Mouse (Mus musculus) heart, postnatal 0 days (tissue): ENCODE measurements at regions not wholly inside any gene's neighbourhood (a gene's known extent, or its start where the extent isn't known, plus 50 kb on each side); places are given as distances from the start of the nearest gene placed in this dataset.
A peak's percentile ranks its signal among the peaks of the same experiment; 100 is the strongest.

Experiments used
- ATAC-seq: fragments of 200-750 bp; cut with Nextera tagmentation; 2 replicates; pipeline ENCODE4 v1.8.0; 2017; ENCODE audit warnings: low read depth, moderate number of reproducible peaks, moderate library complexity; ENCODE audit not compliant: insufficient read depth
- DNase-seq: peaks from one replicate; pipeline ENCODE4 v3.0.0-alpha.2; 2016; ENCODE audit warnings: low spot score
- H3K27ac ChIP-seq: fragments of 300-500 bp; sonication (generic); 2 replicates; pipeline ENCODE4 v1.5.1; 2014; ENCODE audit warnings: low read depth, mild to moderate bottlenecking
- H3K27me3 ChIP-seq: fragments of 300-500 bp; sonication (generic); 2 replicates; pipeline ENCODE4 v1.6.1; 2014; ENCODE audit warnings: low read length, mixed read lengths; ENCODE audit not compliant: control insufficient read depth, insufficient read depth
- H3K36me3 ChIP-seq: fragments of 300-500 bp; sonication (generic); replicated peaks from 2 replicates; pipeline ENCODE4 v1.6.1; 2014; ENCODE audit warnings: low read length, mixed read lengths; ENCODE audit not compliant: control insufficient read depth, insufficient read depth
- H3K4me1 ChIP-seq: fragments of 300-500 bp; sonication (generic); 2 replicates; pipeline ENCODE4 v1.6.1; 2014; ENCODE audit warnings: antibody characterized with exemption; ENCODE audit not compliant: control insufficient read depth, insufficient read depth
- H3K4me2 ChIP-seq: fragments of 300-500 bp; sonication (generic); 2 replicates; pipeline ENCODE4 v1.6.1; 2014; ENCODE audit warnings: low read depth, mild to moderate bottlenecking, low read length, moderate library complexity
- H3K4me3 ChIP-seq: fragments of 300-500 bp; sonication (generic); 2 replicates; pipeline ENCODE4 v1.5.1; 2014; ENCODE audit warnings: low read depth, low read length
- H3K9ac ChIP-seq: fragments of 300-500 bp; sonication (generic); replicated peaks from 2 replicates; pipeline ENCODE4 v1.6.1; 2014; ENCODE audit warnings: low read depth, low read length, mixed read lengths
- H3K9me3 ChIP-seq: fragments of 300-500 bp; sonication (generic); replicated peaks from 2 replicates; pipeline ENCODE4 v1.6.1; 2016; ENCODE audit warnings: low read length; ENCODE audit not compliant: control insufficient read depth
- CTCF ChIP-seq: IDR thresholded peaks from 2 replicates; pipeline ENCODE4 v1.5.1; 2016; ENCODE audit warnings: antibody characterized with exemption, control low read depth, low read depth
- EP300 ChIP-seq: IDR thresholded peaks from 2 replicates; pipeline ENCODE4 v1.6.1; 2016; ENCODE audit warnings: antibody characterized with exemption, low read depth
- WGBS: fragments of 180-500 bp; shearing (Covaris S2); extraction: QIAGEN DNeasy Blood & Tissue Kit; methylation state at CpG from one replicate; pipeline ENCODE4 v1.1.7; 2014; 5-methylcytosine and 5-hydroxymethylcytosine counted together

DNA sequence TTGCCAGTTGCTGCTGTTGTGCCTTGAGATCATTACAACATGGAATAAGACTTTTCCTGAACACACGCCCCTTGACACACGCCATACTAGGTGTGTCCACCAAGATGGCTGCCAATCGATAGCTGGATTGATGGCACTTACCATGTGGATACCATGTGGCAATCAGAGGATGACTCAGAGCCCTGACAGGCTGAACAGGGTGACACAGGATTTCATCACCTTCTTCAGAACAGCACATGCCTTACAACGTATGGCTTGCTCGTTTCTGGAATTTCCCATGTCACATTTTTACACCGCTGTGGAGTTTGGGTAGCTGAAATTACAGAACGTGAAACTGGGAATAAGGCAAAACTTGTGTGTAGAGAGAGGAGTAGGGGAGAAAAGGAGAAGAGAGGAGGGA, 92.9 kb downstream of the Psmg1 start:
- Histone ChIP-seq H3K4me2 (no peak overlapping the region), H3K4me1 (no peaks in the 10 kb centered on the region), H3K27ac (no peak overlapping the region), H3K9me3 (no peaks in the 10 kb centered on the region), H3K9ac (no peak overlapping the region), H3K4me3 (no peak overlapping the region), H3K27me3 (no peaks in the 10 kb centered on the region), H3K36me3 (no peaks in the 10 kb centered on the region)
- DNase-seq (no peak), ATAC-seq (no peak)
- TF ChIP-seq CTCF, result no peak
- no peak for TF ChIP-seq EP300
- 68% methylated on average over 7 of the region's 7 CpGs for WGBS

GRCm38 (mm10) chr16:95896126-95896525, 94.6 kb downstream of the Psmg1 start:
- ATAC-seq (no peak), DNase-seq (no peak)
- no peak overlapping the region for H3K27ac ChIP-seq
- H3K36me3 ChIP-seq, result no peaks in the 10 kb centered on the region
- no peak overlapping the region for H3K9ac ChIP-seq
- H3K9me3 ChIP-seq, result no peaks in the 10 kb centered on the region
- no peaks in the 10 kb centered on the region for H3K27me3 ChIP-seq
- no peak for TF ChIP-seq EP300
- peak; percentile 10; the same call in 1 of the 2 replicates for TF ChIP-seq CTCF
- WGBS, result 71% methylated on average over 6 of the region's 6 CpGs
- H3K4me2 ChIP-seq, result no peak overlapping the region
- H3K4me1 ChIP-seq, result no peaks in the 10 kb centered on the region
- no peak overlapping the region for H3K4me3 ChIP-seq

DNA sequence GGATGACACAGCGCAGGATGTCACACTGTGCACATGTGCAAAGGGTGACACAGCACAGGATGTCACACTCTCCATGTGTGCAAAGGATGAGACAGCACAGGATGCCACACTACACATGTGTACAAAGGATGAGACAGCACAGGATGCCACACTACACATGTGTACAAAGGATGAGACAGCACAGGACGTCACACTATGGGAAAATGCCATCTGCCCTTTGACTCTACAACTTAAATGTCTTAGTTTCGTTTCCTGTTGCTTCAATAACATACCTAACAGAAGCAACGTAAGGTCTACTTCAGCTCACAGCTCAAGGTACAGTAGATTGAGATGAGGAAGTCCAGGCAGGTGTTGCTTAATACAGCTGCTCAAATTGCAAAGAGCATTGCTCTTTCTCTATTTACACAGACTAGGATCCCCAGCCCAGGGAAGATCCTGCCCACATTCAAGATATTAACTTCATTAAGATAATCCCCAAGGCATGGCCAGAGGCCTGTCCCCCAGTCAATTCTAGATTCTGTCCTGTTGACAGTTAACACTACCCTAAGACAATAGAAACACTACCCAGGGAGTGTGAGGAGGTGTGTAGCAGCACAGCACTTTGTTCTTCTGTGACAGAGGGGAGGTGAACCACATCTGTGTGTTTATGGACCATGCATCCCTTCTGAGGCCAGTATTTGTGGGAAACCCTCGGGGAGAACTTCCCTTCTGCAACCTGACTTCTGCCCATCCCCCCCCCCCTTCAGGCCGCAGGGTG, 97.0 kb downstream of the Psmg1 start:
- Histone ChIP-seq H3K9me3 (no peaks in the 10 kb centered on the region), H3K4me3 (no peak overlapping the region), H3K4me2 (no peak overlapping the region), H3K27ac (no peak overlapping the region), H3K36me3 (no peaks in the 10 kb centered on the region), H3K27me3 (no peaks in the 10 kb centered on the region), H3K4me1 (no peaks in the 10 kb centered on the region), H3K9ac (no peak overlapping the region)
- WGBS, result 61% methylated on average over 6 of the region's 6 CpGs
- TF ChIP-seq EP300 (no peak), CTCF (no peak)
- DNase-seq (no peak), ATAC-seq (no peak)

- H3K27me3 ChIP-seq, result no peaks in the 10 kb centered on the region
- no peaks in the 10 kb centered on the region for H3K36me3 ChIP-seq
- no peak overlapping the region for H3K4me2 ChIP-seq
- TF ChIP-seq EP300 (no peak), CTCF (no peak)
- DNase-seq (no peak), ATAC-seq (no peak)
- no peaks in the 10 kb centered on the region for H3K4me1 ChIP-seq
- WGBS, result 55% methylated on average over 3 of the region's 3 CpGs
- no peak overlapping the region for H3K9ac ChIP-seq
- no peaks in the 10 kb centered on the region for H3K9me3 ChIP-seq
- no peak overlapping the region for H3K27ac ChIP-seq
- no peak overlapping the region for H3K4me3 ChIP-seq
These were observed 98.4 kb downstream of the Psmg1 start for GRCm38 (mm10) chr16:95892356-95892755.

- Histone ChIP-seq H3K36me3 (no peaks in the 10 kb centered on the region), H3K4me2 (no peak overlapping the region), H3K4me3 (no peak overlapping the region), H3K4me1 (no peaks in the 10 kb centered on the region), H3K9me3 (no peaks in the 10 kb centered on the region), H3K27ac (no peak overlapping the region), H3K9ac (no peak overlapping the region), H3K27me3 (no peaks in the 10 kb centered on the region)
- no peak for ATAC-seq
- 81% methylated on average over 1 of the region's 1 CpGs for WGBS
- DNase-seq, result no peak
- TF ChIP-seq EP300 (no peak), CTCF (no peak)
These were observed 104.6 kb downstream of the Psmg1 start for GRCm38 (mm10) chr16:95886131-95886530.

- Histone ChIP-seq H3K4me2 (no peak overlapping the region), H3K27me3 (no peaks in the 10 kb centered on the region), H3K4me1 (no peaks in the 10 kb centered on the region), H3K36me3 (no peaks in the 10 kb centered on the region), H3K4me3 (no peak overlapping the region), H3K9me3 (no peaks in the 10 kb centered on the region), H3K27ac (no peak overlapping the region), H3K9ac (no peak overlapping the region)
- ATAC-seq, result no peak
- 92% methylated on average over 4 of the region's 4 CpGs for WGBS
- no peak for DNase-seq
- no peak for TF ChIP-seq CTCF
- TF ChIP-seq EP300, result no peak
These were observed 117.5 kb downstream of the Psmg1 start for GRCm38 (mm10) chr16:95873297-95873696.
